Mouse (Mus musculus): ENCODE measurements around the gene Cd68. TPM values are rescaled to one million over a fixed set of nuclear protein-coding genes. Genes with fewer than 3 reads are reported as not detected.

Cd68 gene
- polyA plus RNA-seq, 1 experiment, result 3.7 TPM

DNA sequence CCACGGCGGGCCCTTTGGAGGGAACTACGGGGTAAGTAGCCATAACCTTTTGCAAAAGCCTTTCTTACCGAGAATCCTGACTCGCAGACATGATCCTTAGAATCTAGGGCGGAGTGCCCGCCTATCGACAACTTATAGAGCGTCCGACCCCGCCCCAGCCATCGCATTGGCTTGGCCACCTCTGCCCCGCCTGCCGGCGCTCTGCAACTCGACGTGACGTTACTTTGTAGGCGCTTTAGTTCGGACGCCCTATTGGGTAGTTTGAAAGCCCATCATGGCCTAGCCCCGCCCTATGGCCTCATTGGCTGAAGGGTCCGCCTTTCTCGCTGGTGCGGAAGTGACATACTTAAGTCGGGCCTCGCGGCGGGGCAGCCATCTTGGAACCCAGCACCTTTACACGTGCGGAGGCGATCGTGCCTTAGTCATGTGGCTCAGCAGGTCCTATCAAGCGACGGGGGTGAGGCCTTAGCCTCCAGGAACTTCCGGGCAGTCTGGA is 6.3 kb upstream of the Cd68 start, which contains the start of gene Eif4a1:
TSS of gene Eif4a1 (minus strand) at position 213 of the 496 bp plus-strand sequence.
- peak; percentile 100 for DNase-seq
- Histone ChIP-seq H3K27ac (ENCODE audit: insufficient read depth, low read length) (peak within 1 kb of the TSS; percentile 91), H3K27me3 (ENCODE audit: control insufficient read depth, insufficient read depth, low read length) (no peaks in the 10 kb centered on the region), H3K4me3 (replicated peaks; ENCODE audit: insufficient read depth, low read depth, low read length) (peak within 1 kb of the TSS; percentile 82), H3K4me1 (ENCODE audit: control insufficient read depth, insufficient read depth, low read length) (no peaks in the 10 kb centered on the region; the same call in 1 of the 2 replicates)
- under 1% methylated on average over 36 of the region's 36 CpGs for WGBS
- TF ChIP-seq POLR2A (IDR thresholded peaks at IDR 0.05; ENCODE audit: borderline replicate concordance, insufficient read depth, low read length) (peak; percentile 85; the same call in 1 of the 2 replicates), CTCF (IDR thresholded peaks at IDR 0.05; ENCODE audit: borderline replicate concordance, insufficient read depth, low read depth, low read length) (no peak)

GRCm38 (mm10) chr11:69671726-69672124 is 5.8 kb upstream of the Cd68 start:
- H3K27ac ChIP-seq (ENCODE audit: insufficient read depth, low read length), result peak overlapping the region; percentile 91
- TF ChIP-seq POLR2A (IDR thresholded peaks at IDR 0.05; ENCODE audit: borderline replicate concordance, insufficient read depth, low read length), result no peak
- TF ChIP-seq CTCF (IDR thresholded peaks at IDR 0.05; ENCODE audit: borderline replicate concordance, insufficient read depth, low read depth, low read length), result no peak
- DNase-seq, result no peak
- peak overlapping the region; percentile 82 for H3K4me3 ChIP-seq (replicated peaks; ENCODE audit: insufficient read depth, low read depth, low read length)
- H3K4me1 ChIP-seq (ENCODE audit: control insufficient read depth, insufficient read depth, low read length), result no peaks in the 10 kb centered on the region; the same call in 1 of the 2 replicates
- whole genome bisulfite sequencing, result under 1% methylated on average over 43 of the region's 43 CpGs
- H3K27me3 ChIP-seq (ENCODE audit: control insufficient read depth, insufficient read depth, low read length), result no peaks in the 10 kb centered on the region

DNA sequence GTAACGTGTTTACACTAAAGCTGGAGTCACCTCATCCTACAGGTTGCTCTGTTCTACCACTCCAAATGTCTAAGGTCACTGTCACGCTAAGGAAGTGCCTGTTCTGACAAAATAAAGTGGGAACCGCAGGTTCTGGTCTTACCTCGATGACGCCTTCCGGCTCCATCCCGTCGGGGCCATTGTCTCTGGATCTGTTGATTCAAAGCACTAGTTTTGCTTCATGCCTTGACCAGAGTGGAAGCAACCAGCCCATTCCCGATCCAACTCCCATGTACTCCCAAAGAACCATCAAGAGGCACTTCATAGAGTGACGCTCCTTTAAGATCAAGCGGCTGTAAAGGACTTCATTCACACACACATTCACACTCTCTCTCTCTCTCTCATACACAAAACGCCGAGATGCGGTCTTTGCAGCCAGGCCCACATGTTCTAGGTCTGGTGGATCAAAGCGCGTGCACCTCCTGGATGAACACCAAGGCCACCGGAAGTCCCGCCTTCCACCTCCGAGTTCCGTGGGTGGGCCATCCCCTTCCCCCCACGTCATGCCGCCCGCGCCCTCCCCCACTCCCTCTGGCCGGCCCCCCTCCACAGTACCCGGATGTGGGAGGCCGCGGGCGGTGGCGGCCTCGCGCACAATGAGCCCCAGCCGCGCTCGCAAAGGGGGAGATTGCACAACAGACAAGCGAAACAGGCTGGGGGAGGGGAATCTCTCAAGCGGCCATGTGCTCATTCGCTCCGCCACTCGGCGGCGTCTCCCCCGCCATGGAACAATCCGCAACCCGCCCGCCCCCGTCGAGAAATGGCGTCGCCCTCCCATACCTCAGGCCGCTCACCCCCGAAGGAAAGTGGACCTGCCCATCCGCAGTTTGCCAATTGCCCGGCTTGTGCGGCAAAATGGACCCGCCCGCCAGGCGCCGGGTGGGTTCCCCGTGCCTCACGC is 5.1 kb upstream of the Cd68 start:
- no peaks in the 10 kb centered on the region for H3K27me3 ChIP-seq (ENCODE audit: control insufficient read depth, insufficient read depth, low read length)
- peak; percentile 95 for DNase-seq
- H3K4me3 ChIP-seq (replicated peaks; ENCODE audit: insufficient read depth, low read depth, low read length), result peak overlapping the region; percentile 82
- under 1% methylated on average over 59 of the region's 61 CpGs for WGBS
- H3K4me1 ChIP-seq (ENCODE audit: control insufficient read depth, insufficient read depth, low read length), result no peaks in the 10 kb centered on the region; the same call in 1 of the 2 replicates
- TF ChIP-seq CTCF (IDR thresholded peaks at IDR 0.05; ENCODE audit: borderline replicate concordance, insufficient read depth, low read depth, low read length), result no peak
- TF ChIP-seq POLR2A (IDR thresholded peaks at IDR 0.05; ENCODE audit: borderline replicate concordance, insufficient read depth, low read length), result peak; percentile 52; the same call in 1 of the 2 replicates
- H3K27ac ChIP-seq (ENCODE audit: insufficient read depth, low read length), result peak overlapping the region; percentile 91

DNA sequence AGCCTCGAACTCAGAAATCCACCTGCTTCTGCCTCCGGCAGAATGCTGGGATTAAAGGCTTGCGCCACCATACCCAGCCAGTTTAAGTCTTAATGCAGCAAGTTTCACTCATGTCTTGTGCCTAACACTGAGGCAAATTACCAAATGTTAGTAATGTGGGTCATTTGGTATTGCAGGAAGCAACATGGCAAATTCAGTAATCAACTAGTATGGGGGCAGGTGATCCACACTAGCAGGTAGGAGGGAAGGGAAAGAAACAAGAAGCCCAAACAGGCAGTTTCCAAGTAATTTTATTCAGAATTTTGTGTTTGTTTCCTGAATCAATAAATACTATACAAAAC is 682 bp upstream of the Cd68 start:
- Histone ChIP-seq H3K27me3 (ENCODE audit: control insufficient read depth, insufficient read depth, low read length) (no peaks in the 10 kb centered on the region), H3K4me1 (ENCODE audit: control insufficient read depth, insufficient read depth, low read length) (peaks cover 3% of the 10 kb centered on the region; the same call in 1 of the 2 replicates), H3K27ac (ENCODE audit: insufficient read depth, low read length) (no peak overlapping the region), H3K4me3 (replicated peaks; ENCODE audit: insufficient read depth, low read depth, low read length) (no peak overlapping the region)
- 91% methylated on average over 3 of the region's 3 CpGs for WGBS
- TF ChIP-seq POLR2A (IDR thresholded peaks at IDR 0.05; ENCODE audit: borderline replicate concordance, insufficient read depth, low read length) (no peak), CTCF (IDR thresholded peaks at IDR 0.05; ENCODE audit: borderline replicate concordance, insufficient read depth, low read depth, low read length) (no peak)
- no peak for DNase-seq

DNA sequence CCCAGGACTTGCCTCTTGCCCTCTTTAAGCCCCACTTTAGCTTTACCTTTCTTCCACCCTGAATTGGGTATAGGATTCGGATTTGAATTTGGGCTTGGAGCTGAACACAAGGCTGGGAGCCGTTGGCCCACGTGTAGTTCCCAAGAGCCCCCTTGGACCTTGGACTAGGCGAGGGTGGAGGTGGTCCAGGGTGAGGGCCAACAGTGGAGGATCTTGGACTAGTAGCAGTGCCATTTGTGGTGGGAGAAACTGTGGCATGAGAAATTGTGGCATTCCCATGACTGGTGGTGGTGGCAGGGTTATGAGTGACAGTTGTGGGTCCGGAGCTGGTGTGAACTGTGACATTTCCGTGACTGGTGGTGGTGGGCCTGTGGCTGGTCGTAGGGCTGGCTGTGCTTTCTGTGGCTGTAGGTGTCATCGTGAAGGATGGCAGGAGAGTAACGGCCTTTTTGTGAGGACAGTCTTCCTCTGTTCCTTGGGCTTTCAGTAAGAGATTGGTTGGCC is 444 bp downstream of the Cd68 start:
- 60% methylated on average over 9 of the region's 9 CpGs for WGBS

GRCm38 (mm10) chr11:69664841-69665240 is 1.1 kb downstream of the Cd68 start:
- Histone ChIP-seq H3K27ac (ENCODE audit: insufficient read depth, low read length) (no peak overlapping the region), H3K4me3 (replicated peaks; ENCODE audit: insufficient read depth, low read depth, low read length) (no peak overlapping the region), H3K27me3 (ENCODE audit: control insufficient read depth, insufficient read depth, low read length) (no peaks in the 10 kb centered on the region), H3K4me1 (ENCODE audit: control insufficient read depth, insufficient read depth, low read length) (0 out of 2 replicates have a peak, but pooled peaks cover 3% of the 10 kb centered on the region)
- 89% methylated on average over 7 of the region's 7 CpGs for WGBS
- no peak for DNase-seq
- TF ChIP-seq CTCF (IDR thresholded peaks at IDR 0.05; ENCODE audit: borderline replicate concordance, insufficient read depth, low read depth, low read length) (no peak), POLR2A (IDR thresholded peaks at IDR 0.05; ENCODE audit: borderline replicate concordance, insufficient read depth, low read length) (no peak)

More for the DNA sequence above, 444 bp downstream of the Cd68 start:
- no peak overlapping the region for H3K4me3 ChIP-seq (replicated peaks; ENCODE audit: insufficient read depth, low read depth, low read length)
- TF ChIP-seq CTCF (IDR thresholded peaks at IDR 0.05; ENCODE audit: borderline replicate concordance, insufficient read depth, low read depth, low read length) (no peak), POLR2A (IDR thresholded peaks at IDR 0.05; ENCODE audit: borderline replicate concordance, insufficient read depth, low read length) (no peak)
- H3K27me3 ChIP-seq (ENCODE audit: control insufficient read depth, insufficient read depth, low read length), result no peaks in the 10 kb centered on the region
- DNase-seq, result no peak
- no peak overlapping the region for H3K27ac ChIP-seq (ENCODE audit: insufficient read depth, low read length)
- peaks cover 3% of the 10 kb centered on the region; the same call in 1 of the 2 replicates for H3K4me1 ChIP-seq (ENCODE audit: control insufficient read depth, insufficient read depth, low read length)

DNA sequence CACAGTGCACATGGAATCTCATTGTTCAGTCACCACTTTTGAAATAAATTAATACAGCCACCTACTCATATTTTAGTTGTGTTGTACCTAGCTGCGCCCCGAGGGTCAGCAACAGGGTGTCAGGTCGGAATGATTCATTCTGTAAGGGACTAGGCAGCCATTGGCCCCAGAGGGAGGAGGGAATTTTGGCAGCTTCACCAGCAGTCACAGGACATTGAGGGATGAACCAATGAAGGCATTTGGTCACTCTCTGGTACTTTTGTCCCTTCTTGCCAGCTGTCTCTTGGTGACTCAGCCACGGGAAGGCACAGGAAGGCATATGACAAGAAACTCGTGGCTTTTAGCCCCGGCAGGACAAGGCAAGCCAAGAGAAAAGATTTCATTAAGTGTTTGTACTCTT is 2.2 kb downstream of the Cd68 start:
- DNase-seq, result peak in 1 of 2 experiments; percentile 44
- no peak for TF ChIP-seq POLR2A (IDR thresholded peaks at IDR 0.05; ENCODE audit: borderline replicate concordance, insufficient read depth, low read length)
- no peak for TF ChIP-seq CTCF (IDR thresholded peaks at IDR 0.05; ENCODE audit: borderline replicate concordance, insufficient read depth, low read depth, low read length)
- Histone ChIP-seq H3K27me3 (ENCODE audit: control insufficient read depth, insufficient read depth, low read length) (no peaks in the 10 kb centered on the region), H3K4me3 (replicated peaks; ENCODE audit: insufficient read depth, low read depth, low read length) (no peak overlapping the region), H3K27ac (ENCODE audit: insufficient read depth, low read length) (no peak overlapping the region), H3K4me1 (ENCODE audit: control insufficient read depth, insufficient read depth, low read length) (0 out of 2 replicates have a peak, but pooled peaks cover 3% of the 10 kb centered on the region)
- WGBS, result 44% methylated on average over 6 of the region's 6 CpGs

Data from cerebellum, adult 2 months (tissue).